Mouse (Mus musculus): ENCODE results near the gene Calml4.

Gene Calml4

DNA sequence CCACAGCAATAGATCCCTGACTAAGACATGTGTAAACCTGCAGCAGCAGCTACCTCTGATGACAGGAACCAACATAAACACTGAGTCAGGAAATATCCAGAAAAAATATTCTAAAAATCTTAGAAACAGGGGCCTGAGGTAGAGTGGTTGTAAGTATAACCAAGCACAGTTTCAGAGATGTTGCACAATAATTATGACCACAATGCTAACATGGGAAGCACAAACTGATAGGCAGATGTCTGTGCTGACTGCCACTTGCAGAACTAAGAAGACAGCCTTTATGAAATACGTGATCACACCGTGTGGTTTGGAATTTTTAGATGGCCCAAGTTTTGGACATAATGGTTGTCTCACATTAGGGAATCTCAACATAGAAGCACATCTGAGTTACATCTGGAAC is 46.0 kb downstream of the Calml4 start:
- DNase-seq (ENCODE audit: low spot score), result no peak

DNA sequence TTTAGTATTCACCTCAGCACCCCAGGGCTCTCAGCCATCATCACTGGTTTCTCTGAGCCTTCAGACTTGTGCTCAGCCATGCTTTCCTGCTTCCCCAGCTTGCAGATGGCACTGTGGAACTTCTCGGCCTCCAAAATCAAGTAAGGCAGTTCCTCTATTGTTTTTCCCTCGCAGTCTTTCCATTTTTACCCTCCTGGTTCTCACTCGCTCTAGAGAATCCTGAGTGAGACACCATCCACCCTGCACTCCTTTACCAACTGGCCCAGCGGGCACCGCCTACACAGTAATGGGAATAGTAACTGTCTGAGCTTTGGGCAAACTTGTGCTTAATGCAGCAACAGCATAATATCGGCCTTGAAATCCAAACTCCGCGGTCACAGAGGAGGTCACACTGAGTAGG is 47.2 kb downstream of the Calml4 start:
- no peak for DNase-seq (ENCODE audit: low spot score)

DNA sequence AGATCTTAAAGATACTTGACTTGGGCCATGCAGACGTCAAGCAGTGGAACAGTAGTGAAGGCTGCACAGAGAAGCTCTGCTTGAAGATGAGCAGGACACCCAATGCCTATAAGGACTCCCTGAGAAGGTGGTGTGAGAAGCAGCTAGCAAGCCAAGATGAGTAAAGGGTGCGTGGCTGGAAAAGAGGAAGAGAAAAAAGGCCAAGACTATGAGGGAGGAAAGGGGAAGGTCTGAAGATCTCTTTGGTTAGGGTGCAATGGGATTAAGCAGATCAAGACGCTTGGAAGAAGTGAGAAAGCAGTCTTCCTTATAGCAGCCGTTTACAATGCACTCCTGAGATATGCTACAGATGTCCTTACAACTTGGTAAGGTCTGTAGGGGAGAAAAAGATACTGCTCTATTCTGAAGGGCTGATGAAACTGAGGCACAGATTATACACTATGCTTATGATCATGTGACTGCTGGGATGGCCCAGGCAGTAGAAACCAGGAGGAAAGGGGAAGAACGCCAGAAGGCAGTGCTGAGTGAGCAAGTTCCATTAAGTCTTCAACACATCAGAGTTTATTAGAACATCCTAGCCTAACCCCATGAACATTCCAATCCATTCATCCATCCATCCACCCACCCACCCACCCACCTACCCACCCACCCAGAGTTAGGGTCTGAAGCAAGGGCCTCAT is 55.6 kb downstream of the Calml4 start:
- no peak for DNase-seq (ENCODE audit: low spot score)

DNA sequence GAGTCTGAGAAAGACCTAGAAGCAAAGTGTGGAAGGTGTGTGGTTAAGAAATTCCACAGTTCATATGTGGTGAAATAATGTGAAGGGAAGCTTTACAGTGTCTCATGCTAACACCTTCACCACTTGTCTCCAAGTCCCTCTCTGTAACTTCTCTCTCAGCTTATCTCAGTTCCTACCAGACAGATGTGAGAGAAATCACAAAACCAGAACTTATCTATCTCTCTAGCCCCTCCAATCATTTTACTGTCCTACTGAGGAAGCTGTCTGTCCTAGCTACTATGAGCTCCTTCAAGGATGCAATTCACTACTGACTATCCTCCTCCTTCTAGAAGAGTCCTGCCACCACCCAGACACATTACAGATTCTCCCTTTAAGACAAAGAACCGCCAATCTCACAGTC is 59.2 kb downstream of the Calml4 start:
- no peak for DNase-seq (ENCODE audit: low spot score)

DNA sequence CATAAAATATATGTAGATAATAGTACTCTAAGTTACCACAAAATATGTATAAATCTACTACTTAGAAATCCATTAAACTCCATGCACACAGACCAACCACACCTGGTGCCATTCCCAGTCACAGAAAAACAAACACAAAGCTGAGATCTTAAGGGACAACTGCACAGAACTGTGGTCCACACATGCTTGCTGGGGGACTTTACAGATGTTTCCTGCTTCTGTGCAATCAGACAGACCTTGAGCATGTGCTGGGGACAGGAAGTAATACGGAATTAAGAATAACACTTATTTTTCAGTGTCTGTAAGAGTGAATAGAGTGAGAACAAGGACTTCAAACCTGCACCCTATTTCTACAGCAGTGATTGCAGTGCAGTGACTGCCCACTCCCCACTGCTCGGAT is 63.0 kb downstream of the Calml4 start:
- DNase-seq (ENCODE audit: low spot score), result no peak

DNA sequence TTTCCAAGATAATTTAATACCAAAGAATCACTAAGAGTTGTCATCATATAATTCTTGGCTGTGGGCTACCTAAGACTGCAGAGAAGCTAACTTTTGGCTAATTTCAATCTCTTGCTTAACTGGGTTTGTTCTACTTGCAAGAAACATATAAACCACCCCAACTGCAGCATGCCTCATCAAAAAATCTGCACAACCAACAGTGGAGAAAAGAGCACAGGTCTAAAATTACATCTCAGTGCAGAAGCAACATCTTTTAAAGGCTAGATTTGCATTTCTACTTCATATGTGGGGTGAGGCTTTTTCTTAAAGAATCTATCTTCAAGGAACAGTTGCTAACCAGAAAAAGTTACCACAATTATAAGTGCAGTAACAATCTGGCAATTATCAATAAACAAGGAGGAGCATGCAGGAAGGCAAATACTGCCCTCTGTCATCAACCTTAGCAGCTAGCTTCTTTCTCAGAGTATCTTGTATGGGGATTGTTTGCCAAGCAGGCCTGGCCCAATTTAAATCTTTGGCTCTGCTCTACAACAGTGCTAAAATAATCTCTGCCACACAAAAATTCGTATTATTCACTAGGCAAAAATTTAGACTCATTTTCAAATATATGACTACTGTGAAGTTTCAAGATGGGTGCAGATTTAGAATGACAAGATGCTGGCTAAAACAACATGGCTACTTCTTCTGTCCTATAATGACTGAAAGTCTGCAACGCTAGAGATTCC is 67.2 kb downstream of the Calml4 start:
- DNase-seq (ENCODE audit: low spot score), result no peak
